Mouse (Mus musculus) heart, embryonic 15.5 days (tissue): ENCODE results near the gene Pole2. TPM values are rescaled to one million over a fixed set of nuclear protein-coding genes. Genes with fewer than 3 reads are reported as not detected.
"Not testable (repeated sequence)": the region's sequence is repeated elsewhere in the genome, so short reads cannot be mapped to it uniquely, and the experiment has no call there.

Source experiments
- ATAC-seq: fragments of 200-750 bp; cut with Nextera tagmentation; replicated peaks from 2 replicates; pipeline ENCODE4 v1.8.0; 2017; ENCODE audit warnings: low read depth, moderate TSS enrichment; ENCODE audit not compliant: insufficient number of reproducible peaks, insufficient read depth, low FRiP score
- H3K27ac ChIP-seq: fragments of 300-500 bp; sonication (generic); 2 replicates; pipeline ENCODE4 v1.5.1; 2015; ENCODE audit warnings: mild to moderate bottlenecking, inconsistent platforms
- H3K27me3 ChIP-seq: fragments of 300-500 bp; sonication (generic); 2 replicates; pipeline ENCODE4 v1.6.1; 2015; ENCODE audit warnings: inconsistent platforms
- H3K36me3 ChIP-seq: fragments of 300-500 bp; sonication (generic); 2 replicates; pipeline ENCODE4 v1.6.1; 2015; ENCODE audit warnings: mild to moderate bottlenecking, inconsistent platforms
- H3K4me1 ChIP-seq: fragments of 300-500 bp; sonication (generic); replicated peaks from 2 replicates; pipeline ENCODE4 v1.6.1; 2015; ENCODE audit warnings: inconsistent platforms
- H3K4me2 ChIP-seq: fragments of 300-500 bp; sonication (generic); 2 replicates; pipeline ENCODE4 v1.6.1; 2015; ENCODE audit warnings: inconsistent platforms, mild to moderate bottlenecking, moderate library complexity
- H3K4me3 ChIP-seq: fragments of 300-500 bp; sonication (generic); 2 replicates; pipeline ENCODE4 v1.5.1; 2015; ENCODE audit warnings: mild to moderate bottlenecking, inconsistent platforms
- H3K9ac ChIP-seq: fragments of 300-500 bp; sonication (generic); 2 replicates; pipeline ENCODE4 v1.6.1; 2015; ENCODE audit warnings: mild to moderate bottlenecking, inconsistent platforms
- H3K9me3 ChIP-seq: fragments of 300-500 bp; sonication (generic); replicated peaks from 2 replicates; pipeline ENCODE4 v1.6.1; 2016; ENCODE audit warnings: inconsistent platforms
- WGBS: fragments of 180-500 bp; shearing (Covaris S2); methylation state at CpG from one replicate; pipeline ENCODE4 v1.1.7; 2015; ENCODE audit warnings: mixed read lengths; 5-methylcytosine and 5-hydroxymethylcytosine counted together
- polyA plus RNA-seq: library from polyadenylated mRNA; unstranded; fragments of >200 nt; fragmentation: Nextera tagmentation; extraction: Ambion mirVana; gene quantifications from 2 replicates; pipeline ENCODE4 v1.2.1, GENCODE M21; 2015

Gene Pole2
- polyA plus RNA-seq, 1 experiment from 2014 or later = 12.7 TPM

DNA sequence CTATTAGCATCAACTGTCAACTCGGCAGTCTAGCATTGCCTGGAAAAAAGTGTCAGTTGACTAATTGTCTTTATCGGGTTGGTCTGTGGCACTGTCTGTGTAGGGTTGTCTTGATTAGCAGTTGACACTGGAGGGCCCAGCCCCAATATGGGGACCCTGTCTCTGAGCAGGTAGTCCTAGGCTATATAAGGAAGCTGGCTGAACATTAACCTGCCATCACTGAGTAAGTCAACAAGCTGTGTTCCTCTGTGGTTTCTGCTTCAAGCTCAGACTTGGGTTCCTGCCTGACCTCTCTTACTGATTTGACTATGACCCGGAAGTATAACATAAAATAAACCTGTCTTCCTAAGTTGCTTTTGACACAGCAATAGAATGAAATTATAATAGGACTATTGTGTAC, 52.0 kb downstream of the Pole2 start:
- Histone ChIP-seq H3K9me3 (no peaks in the 10 kb centered on the region), H3K36me3 (peaks cover 21% of the 10 kb centered on the region), H3K4me1 (no peaks in the 10 kb centered on the region), H3K4me3 (no peak overlapping the region), H3K4me2 (no peak overlapping the region), H3K9ac (no peak overlapping the region), H3K27me3 (no peaks in the 10 kb centered on the region), H3K27ac (no peak overlapping the region)
- no peak for ATAC-seq
- 86% methylated on average over 3 of the region's 3 CpGs for WGBS

DNA sequence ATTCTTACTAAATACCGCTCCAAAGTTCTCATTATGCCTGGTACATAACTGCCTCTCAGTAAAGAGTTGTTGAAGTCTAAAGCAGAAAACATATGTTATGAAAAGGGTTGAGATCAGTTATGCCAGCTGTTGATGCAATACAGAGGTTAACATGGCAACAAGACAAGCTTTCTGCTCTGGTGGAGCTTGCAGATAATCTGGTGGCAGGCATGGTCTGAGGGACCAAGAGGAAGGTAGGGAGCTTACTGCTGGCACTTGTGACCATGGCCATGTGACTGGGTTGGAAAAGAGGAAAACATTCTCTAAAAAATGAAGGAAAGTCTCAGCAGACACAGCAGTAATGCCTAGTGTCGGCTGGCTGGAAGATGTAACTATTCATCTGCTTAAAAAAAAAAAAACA, 56.7 kb downstream of the Pole2 start:
- H3K9me3 ChIP-seq = no peaks in the 10 kb centered on the region
- H3K9ac ChIP-seq = no peak overlapping the region
- H3K4me1 ChIP-seq = peaks cover 16% of the 10 kb centered on the region
- H3K27ac ChIP-seq = no peak overlapping the region
- no peaks in the 10 kb centered on the region for H3K27me3 ChIP-seq
- H3K4me3 ChIP-seq = no peak overlapping the region
- H3K36me3 ChIP-seq = 0 out of 2 replicates have a peak, but pooled peaks cover 13% of the 10 kb centered on the region
- H3K4me2 ChIP-seq = no peak overlapping the region
- no peak for ATAC-seq
- 91% methylated on average over 2 of the region's 2 CpGs for WGBS

DNA sequence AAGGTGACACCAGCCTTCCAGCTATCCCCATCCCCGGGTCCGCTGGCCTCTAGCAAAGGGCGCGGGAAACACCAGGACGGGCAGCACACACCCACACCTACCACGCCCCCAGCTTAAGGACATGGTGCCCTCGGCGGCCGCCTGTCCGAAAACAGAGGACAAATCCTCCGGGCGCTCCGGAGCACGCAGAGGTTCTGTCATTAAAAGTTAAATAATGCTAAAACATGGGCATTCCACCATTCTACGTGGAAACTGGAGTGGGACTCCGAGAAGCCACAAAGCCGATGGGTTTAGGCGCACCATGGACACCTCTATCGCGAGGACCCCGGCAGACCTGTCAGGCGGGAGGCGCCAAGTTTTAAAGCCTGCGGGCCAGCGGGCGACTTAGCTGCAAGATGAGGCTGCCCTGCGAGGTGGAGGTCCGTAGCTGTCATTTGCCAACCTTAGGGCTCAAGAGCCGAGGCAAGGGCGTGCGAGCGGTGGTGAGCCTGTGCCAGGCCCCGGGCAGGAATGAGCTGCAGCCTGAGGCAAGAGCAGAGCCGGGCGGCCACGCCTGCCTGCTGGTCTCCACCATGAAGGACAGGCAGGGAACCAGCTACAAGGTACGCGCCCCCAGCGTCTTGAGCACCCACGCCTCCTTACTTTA, 59.4 kb downstream of the Pole2 start, which contains the start of gene Lrr1:
Gene Lrr1, plus strand, starts transcription at position 354 of the 646 bp plus-strand sequence.
- peak within 1 kb of the TSS; percentile 59 for H3K9ac ChIP-seq
- H3K4me3 ChIP-seq = peak within 1 kb of the TSS; percentile 88
- H3K36me3 ChIP-seq = 0 out of 2 replicates have a peak, but pooled peaks cover 4% of the 10 kb centered on the region
- peak; percentile 93 for ATAC-seq
- H3K4me1 ChIP-seq = peaks cover 16% of the 10 kb centered on the region
- H3K4me2 ChIP-seq = peak within 1 kb of the TSS; percentile 84
- peak within 1 kb of the TSS; percentile 82 for H3K27ac ChIP-seq
- WGBS = under 1% methylated on average over 40 of the region's 40 CpGs
- H3K27me3 ChIP-seq = no peaks in the 10 kb centered on the region
- no peaks in the 10 kb centered on the region for H3K9me3 ChIP-seq

DNA sequence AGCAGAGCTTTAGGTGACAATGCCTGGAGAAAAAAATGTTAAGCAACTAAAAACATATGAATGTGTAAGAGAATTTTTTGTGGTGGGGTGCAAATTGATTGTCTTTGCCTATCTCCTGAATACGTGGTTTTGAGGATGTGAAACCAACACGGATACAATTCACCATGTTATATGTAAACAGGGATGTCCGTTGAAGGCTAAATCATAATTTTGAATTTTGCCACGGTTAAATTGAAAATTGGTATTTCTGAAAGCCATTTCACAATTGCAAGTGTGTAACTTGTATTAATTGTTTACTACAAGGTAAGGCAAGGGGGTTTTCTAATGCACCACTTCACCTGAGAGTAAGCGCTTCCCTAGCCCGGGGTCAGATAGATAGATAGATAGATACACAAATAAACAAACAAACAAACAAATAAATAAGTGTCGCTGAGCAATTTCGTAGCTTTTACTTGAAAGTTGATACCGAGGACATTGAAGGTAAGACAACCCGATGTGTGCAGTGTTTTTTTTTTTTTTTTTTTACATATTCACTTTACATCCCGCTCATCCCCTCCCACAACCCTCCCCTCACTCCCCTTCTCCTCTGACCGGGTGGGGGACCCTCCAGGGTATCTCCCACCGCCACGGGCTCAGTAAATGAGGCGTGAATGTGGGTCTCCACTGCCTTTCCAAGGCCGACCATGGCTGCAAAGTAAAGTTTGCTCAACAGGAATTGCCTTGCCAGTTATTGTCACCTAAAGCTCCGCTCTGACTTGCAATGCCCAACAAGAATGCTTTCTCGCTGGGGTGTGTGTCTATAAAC, 60.1 kb downstream of the Pole2 start:
- peak overlapping the region; percentile 82 for H3K27ac ChIP-seq
- H3K4me2 ChIP-seq = peak overlapping the region; percentile 84
- peak overlapping the region; percentile 88 for H3K4me3 ChIP-seq
- ATAC-seq = no peak
- H3K9me3 ChIP-seq = no peaks in the 10 kb centered on the region
- no peaks in the 10 kb centered on the region for H3K27me3 ChIP-seq
- WGBS = 9% methylated on average over 18 of the region's 18 CpGs
- peaks cover 16% of the 10 kb centered on the region for H3K4me1 ChIP-seq
- H3K36me3 ChIP-seq = no peaks in the 10 kb centered on the region
- H3K9ac ChIP-seq = peak overlapping the region; percentile 59

DNA sequence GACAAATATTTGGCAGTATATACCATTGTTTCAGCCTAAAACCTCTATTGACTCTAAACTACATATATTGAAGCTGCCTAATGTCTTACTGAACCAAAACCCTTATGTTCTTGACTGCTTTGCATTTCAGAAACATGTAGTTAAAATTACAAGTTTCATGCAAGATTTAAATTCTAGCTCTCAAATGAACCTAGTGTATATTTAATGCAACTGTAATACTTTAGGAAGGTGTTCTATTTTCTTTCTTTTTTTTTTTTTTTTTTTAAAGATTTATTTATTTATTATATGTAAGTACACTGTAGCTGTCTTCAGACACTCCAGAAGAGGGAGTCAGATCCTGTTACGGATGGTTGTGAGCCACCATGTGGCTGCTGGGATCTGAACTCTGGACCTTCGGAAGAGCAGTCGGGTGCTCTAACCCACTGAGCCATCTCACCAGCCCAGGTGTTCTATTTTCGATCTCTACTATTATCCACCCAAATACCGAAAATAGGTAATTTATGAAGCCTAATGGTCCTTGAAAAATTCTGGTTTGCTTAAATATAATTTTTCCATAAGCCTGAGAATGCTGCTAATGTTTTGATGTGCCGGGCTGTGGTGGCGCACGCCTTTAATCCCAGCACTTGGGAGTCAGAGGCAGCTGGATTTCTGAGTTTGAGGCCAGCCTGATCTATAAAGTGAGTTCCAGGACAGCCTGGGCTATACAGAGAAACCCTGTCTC, 61.0 kb downstream of the Pole2 start:
- not testable (repeated sequence) for ATAC-seq, H3K27ac ChIP-seq, H3K27me3 ChIP-seq, H3K4me2 ChIP-seq, H3K4me3 ChIP-seq, H3K9me3 ChIP-seq, H3K9ac ChIP-seq, H3K36me3 ChIP-seq
- WGBS = 71% methylated on average over 8 of the region's 8 CpGs
- H3K4me1 ChIP-seq = peaks cover 16% of the 10 kb centered on the region

DNA sequence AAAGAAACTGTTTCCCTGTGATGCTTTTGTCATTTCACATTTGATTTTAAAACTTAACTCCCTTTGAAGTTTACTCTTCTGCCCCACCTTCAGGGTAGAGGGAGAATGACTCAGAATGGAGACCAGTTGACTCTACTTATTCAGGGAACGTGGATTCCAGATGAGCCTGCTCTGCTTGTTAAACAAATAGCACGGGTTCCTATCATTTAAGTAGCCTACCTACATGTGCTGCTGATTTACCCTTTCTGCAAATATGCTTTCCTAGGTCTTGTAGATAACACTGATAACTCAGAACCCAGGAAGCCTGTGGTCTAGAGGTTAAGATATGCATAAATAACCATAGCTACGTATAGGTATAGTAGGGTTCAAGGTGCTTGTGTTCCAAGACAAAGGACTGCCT, 63.1 kb downstream of the Pole2 start:
- no peaks in the 10 kb centered on the region for H3K9me3 ChIP-seq
- H3K4me2 ChIP-seq = no peak overlapping the region
- H3K27ac ChIP-seq = no peak overlapping the region
- 41% methylated on average over 3 of the region's 3 CpGs for WGBS
- H3K36me3 ChIP-seq = no peaks in the 10 kb centered on the region
- no peak overlapping the region for H3K9ac ChIP-seq
- no peaks in the 10 kb centered on the region for H3K27me3 ChIP-seq
- peaks cover 13% of the 10 kb centered on the region for H3K4me1 ChIP-seq
- H3K4me3 ChIP-seq = no peak overlapping the region
- ATAC-seq = no peak

DNA sequence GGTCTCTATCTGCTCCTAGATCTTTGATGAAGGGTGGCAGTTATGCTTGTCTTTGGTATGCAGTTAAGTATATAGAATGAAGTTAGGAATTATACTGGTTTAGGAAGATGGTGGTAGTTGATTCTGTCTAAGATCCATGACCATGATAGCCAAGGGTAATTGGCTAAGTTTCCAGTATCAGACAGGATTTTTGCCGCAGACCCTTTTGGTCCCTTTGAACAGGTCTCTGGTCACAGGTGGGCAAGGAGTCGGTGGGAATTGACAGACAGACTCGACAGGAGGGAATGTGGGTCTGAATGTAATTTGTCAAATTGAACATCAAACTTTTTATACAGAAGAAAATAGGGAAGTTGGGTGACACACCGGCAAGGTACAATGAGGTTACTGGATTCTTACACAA, 64.4 kb downstream of the Pole2 start:
- ATAC-seq, H3K4me3 ChIP-seq, H3K36me3 ChIP-seq, H3K4me1 ChIP-seq, H3K9me3 ChIP-seq, H3K27ac ChIP-seq, H3K27me3 ChIP-seq, H3K9ac ChIP-seq, H3K4me2 ChIP-seq: not testable (repeated sequence)
- 84% methylated on average over 4 of the region's 4 CpGs for WGBS

DNA sequence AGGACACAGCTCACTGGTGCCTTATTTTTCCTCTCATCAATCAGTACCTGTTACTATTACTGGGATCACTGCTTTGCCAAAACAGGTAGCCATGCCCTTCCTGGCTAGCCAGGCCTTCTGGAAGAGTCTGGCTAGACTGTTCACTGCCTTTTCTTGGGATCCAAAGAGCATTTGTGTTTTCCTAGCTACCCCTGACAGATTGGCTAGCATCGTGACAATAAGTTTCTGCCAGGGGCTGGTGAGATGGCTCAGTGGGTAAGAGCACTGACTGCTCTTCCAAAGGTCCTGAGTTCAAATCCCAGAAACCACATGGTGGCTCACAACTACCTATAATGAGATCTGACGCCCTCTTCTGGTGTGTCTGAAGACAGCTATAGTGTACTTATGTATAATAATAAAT, 67.3 kb downstream of the Pole2 start:
- H3K4me2 ChIP-seq, H3K4me1 ChIP-seq, H3K4me3 ChIP-seq, H3K27ac ChIP-seq, H3K27me3 ChIP-seq, H3K9me3 ChIP-seq, H3K9ac ChIP-seq, ATAC-seq: not testable (repeated sequence)
- H3K36me3 ChIP-seq = peaks cover 15% of the 10 kb centered on the region
- WGBS = 80% methylated on average over 2 of the region's 2 CpGs

DNA sequence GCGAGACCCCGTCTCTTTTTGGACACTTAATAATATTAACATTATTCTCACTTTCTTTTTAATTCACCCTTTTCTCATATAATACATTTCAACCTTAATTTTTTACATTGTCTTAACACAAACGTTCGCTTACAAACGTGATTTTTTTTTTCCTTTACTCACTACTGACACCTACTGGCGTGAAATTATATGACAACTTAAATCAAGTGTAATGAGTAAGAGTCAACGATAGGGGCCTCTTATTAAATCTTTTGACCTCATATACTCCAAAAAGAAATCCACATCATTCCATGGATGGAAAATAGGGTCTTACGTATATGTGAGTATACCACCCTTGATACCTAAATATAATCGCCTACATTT, 68.4 kb downstream of the Pole2 start:
- Histone ChIP-seq H3K4me3 (peak overlapping the region; percentile 88), H3K9me3 (no peaks in the 10 kb centered on the region), H3K9ac (no peak overlapping the region), H3K36me3 (peaks cover 15% of the 10 kb centered on the region), H3K4me2 (peak overlapping the region; percentile 36; the same call in 1 of the 2 replicates), H3K27me3 (no peaks in the 10 kb centered on the region), H3K4me1 (peaks cover 4% of the 10 kb centered on the region), H3K27ac (peak overlapping the region; percentile 75)
- 5% methylated on average over 9 of the region's 9 CpGs for WGBS
- ATAC-seq = no peak; the same call in 1 of the 2 replicates

DNA sequence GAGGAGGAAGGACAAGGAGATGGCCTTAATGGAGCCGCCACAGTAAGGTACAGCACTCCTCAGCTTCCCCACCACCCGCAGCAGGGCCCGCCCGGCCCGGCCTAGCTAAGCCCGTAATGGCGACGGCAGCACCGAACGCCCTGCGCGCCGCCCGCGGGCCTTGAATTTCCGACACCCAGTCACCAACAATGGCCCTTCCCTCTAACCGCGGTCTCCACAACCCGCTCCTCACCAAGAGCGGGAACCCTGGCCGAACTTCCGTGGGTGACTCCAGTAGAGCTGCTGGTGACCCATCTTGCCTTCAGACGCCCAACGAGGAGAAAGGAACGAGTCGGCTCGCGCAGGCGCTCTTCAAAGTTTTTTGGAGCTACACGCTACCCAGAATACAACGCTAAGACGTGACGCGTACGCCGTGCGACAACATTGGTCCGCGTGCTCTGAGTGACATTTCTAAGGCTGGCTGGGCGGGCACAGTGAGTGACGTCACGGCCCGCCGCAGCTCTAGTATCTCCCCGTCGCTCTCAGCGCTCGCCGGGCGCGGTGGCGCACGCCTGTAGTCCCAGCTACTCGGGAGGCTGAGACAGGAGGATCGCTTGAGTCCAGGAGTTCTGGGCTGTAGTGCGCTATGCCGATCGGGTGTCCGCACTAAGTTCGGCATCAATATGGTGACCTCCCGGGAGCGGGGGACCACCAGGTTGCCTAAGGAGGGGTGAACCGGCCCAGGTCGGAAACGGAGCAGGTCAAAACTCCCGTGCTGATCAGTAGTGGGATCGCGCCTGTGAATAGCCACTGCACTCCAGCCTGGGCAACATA, 69.0 kb downstream of the Pole2 start, which contains the start of gene Rps29:
Gene Rps29, minus strand, starts transcription at position 422 of the 813 bp plus-strand sequence.
- WGBS = under 1% methylated on average over 58 of the region's 68 CpGs
- Histone ChIP-seq H3K4me2 (peak within 1 kb of the TSS; percentile 63), H3K9ac (peak within 1 kb of the TSS; percentile 92), H3K36me3 (peaks cover 15% of the 10 kb centered on the region), H3K27ac (peak within 1 kb of the TSS; percentile 96), H3K4me3 (peak within 1 kb of the TSS; percentile 88)
- not testable (repeated sequence) for H3K9me3 ChIP-seq, H3K4me1 ChIP-seq, H3K27me3 ChIP-seq
- ATAC-seq = peak; percentile 98
